Mouse (Mus musculus) cerebellum, adult 2 months (tissue): ENCODE data around the gene Rexo1. TPM values are rescaled to one million over a fixed set of nuclear protein-coding genes. Genes with fewer than 3 reads are reported as not detected.

ENCODE experiments used
- DNase-seq, 2 experiments: peaks; one replicate each; pipeline ENCODE4 v3.0.0; 2021
- H3K27ac ChIP-seq: fragments of 200-500 bp; 2 replicates; pipeline ENCODE4 v1.5.1; 2012; ENCODE audit warnings: low read length, control low read depth, inconsistent platforms; ENCODE audit not compliant: insufficient read depth
- H3K27me3 ChIP-seq: fragments of 200-500 bp; 2 replicates; pipeline ENCODE4 v1.6.1; 2012; ENCODE audit warnings: inconsistent platforms, mild to moderate bottlenecking, low read length, moderate library complexity; ENCODE audit not compliant: control insufficient read depth, insufficient read depth
- H3K4me1 ChIP-seq: fragments of 200-500 bp; 2 replicates; pipeline ENCODE4 v1.6.1; 2011; ENCODE audit warnings: low read length; ENCODE audit not compliant: control insufficient read depth, insufficient read depth
- H3K4me3 ChIP-seq: fragments of 200-500 bp; replicated peaks from 2 replicates; pipeline ENCODE3; 2011; ENCODE audit warnings: mild to moderate bottlenecking, low read depth, low read length, control low read depth; ENCODE audit not compliant: insufficient read depth
- CTCF ChIP-seq: fragments of 200-500 bp; IDR thresholded peaks from 2 replicates; pipeline ENCODE4 v1.5.1; 2011; ENCODE audit warnings: low read depth, mild to moderate bottlenecking, control low read depth, low read length, moderate library complexity, borderline replicate concordance; ENCODE audit not compliant: insufficient read depth
- POLR2A ChIP-seq: fragments of 200-500 bp; IDR thresholded peaks from 2 replicates; pipeline ENCODE4 v1.6.1; 2011; ENCODE audit warnings: low read length, control low read depth, borderline replicate concordance; ENCODE audit not compliant: insufficient read depth
- WGBS: fragments of 180-500 bp; shearing (Covaris S2); methylation state at CpG from one replicate; pipeline ENCODE4 v1.1.7; 2018; 5-methylcytosine and 5-hydroxymethylcytosine counted together
- polyA plus RNA-seq: library from polyadenylated mRNA; depleted of rRNA; stranded (reverse); fragments of >200 nt; gene quantifications from 2 replicates; pipeline ENCODE4 v1.2.3, GENCODE M21; 2012

Gene Rexo1
- polyA plus RNA-seq, 1 experiment: 44.4 TPM

DNA sequence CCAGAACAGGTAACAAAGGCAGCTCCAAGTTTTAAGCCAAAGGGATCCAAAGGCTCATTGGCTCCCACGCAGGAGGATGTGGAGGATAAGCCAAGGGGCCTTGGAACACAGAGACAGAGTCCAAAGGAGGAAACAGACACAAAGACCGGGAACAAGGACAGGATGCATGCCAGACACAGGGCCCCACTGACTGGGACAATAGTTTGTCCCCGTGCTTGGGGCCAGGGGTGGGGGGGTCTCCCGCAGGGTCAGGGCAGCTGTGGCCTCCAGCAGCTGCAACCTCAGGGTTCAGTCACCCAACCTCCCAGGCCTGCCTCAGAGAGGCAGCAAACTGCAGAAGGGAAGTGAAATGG, 25.9 kb upstream of the Rexo1 start:
- no peak for TF ChIP-seq POLR2A
- TF ChIP-seq CTCF: no peak
- peak overlapping the region; percentile 2; the same call in 1 of the 2 replicates for H3K27ac ChIP-seq

DNA sequence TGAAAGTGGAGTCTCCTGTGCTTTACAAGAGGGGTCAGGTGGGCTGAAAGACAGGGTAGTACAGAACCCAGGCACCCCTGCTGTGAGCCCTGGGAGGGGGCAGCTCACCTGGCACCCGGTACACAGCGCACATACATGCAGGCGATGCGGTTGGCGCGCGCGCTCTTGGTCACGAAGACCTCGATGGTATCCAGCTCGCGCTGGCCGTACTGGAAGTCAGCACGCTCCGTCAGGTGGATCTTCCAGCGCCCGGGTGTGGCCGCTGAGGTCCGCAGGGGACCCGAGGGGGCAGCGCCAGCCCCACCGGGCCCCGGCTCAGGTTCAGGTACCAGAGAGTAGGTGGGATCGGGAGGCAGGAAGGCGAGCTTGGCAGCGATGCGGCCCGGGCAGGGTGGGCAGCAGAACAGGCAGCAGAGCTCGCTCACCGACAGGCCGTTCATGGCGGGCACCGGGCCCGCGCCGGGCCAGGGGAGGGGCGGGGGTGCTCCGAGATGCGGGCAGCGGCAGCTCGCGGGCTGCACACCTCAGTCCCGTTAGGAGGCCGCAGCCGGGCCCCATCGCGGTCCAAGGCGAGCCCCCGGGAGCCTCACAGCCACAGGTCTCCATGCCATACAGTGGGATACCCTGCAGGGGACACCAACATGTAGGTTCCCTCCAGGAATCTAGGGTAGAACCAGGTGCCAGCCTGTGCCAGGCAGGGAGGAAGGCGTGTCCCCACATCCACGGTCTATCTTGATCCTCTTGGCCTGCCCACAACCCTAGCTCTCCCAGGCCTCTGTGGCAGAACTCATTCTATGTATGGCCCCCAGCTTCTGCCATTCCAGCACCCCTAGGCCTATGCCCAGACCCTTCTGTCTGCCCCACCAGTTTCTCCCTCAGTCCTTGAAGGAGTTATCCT, 25.3 kb upstream of the Rexo1 start:
- 90% methylated on average over 47 of the region's 51 CpGs for WGBS
- no peak for DNase-seq
- Histone ChIP-seq H3K4me3 (no peak overlapping the region), H3K4me1 (peaks cover 47% of the 10 kb centered on the region), H3K27ac (peak overlapping the region; percentile 2; the same call in 1 of the 2 replicates), H3K27me3 (no peaks in the 10 kb centered on the region)
- TF ChIP-seq POLR2A: no peak
- TF ChIP-seq CTCF: no peak

More for the DNA sequence above, 25.9 kb upstream of the Rexo1 start:
- no peak for DNase-seq
- 17% methylated on average over 4 of the region's 4 CpGs for WGBS
- Histone ChIP-seq H3K4me3 (no peak overlapping the region), H3K4me1 (peaks cover 47% of the 10 kb centered on the region), H3K27me3 (no peaks in the 10 kb centered on the region)

DNA sequence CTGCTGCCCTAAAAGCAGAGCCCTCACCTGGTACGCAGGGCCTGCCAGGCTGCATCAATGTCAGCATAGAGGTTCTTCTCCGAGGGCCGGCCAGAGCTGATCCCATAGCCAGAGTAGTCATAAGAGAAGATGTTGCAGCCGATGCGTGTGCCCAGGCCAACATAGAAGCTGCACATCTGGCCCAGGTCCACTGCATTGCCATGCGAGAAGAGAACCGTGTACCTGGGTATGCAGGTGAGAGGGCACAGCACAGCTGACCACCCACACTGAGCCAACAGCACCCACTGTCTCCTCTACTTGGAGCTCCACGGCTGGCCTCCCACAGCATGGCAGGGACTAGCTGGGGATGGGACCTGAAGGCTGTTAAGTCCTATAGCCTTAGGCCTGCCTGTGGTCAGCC, 24.2 kb upstream of the Rexo1 start:
- DNase-seq: no peak
- WGBS: 87% methylated on average over 8 of the region's 8 CpGs

DNA sequence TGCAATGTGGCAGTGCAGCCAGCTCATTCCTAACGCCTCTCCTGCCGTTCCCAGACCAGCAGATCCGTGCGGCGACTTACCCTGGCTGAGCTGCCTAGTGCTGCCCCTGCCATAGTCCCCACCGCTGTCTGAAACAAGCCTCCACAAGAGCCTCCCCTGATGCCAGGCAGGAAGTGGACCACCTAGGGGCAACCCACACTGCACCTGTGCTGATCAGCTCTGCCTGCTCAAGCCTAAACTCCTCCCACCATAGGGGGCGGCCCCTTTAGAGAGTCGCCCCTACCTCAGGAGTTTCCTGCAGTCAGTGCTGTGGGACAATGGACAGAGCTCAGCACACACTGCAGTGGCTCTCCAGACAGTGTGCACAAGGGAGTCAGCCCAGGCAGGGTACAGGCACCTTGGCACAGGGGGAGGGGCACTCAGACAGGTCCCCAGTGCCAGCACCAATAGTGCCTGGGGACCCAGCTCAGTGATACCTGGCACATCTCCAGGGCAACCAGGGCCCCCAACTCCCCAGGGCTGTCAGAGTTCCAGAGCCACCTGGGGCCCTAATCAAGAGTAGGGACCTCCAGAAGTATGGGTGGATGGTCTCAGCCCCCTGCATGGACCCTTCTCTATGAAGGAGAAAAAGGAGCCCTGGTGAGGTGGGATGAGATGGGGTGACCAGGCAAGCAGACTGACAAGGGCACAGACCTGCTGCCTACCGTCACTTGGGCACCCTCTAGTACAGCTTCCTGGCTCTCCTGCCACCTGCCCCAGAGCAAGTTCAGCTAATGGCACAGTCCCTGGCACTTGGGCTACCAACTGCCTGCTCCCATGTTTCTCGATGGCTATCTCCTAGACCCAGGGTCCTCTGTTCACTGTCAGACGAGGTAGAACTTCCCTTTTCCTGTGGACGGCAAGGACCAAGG, 23.5 kb upstream of the Rexo1 start:
- H3K27ac ChIP-seq: 0 out of 2 replicates have a peak overlapping the region, but pooled peaks have one; percentile 7
- H3K27me3 ChIP-seq: no peaks in the 10 kb centered on the region
- WGBS: 45% methylated on average over 12 of the region's 12 CpGs
- no peak for TF ChIP-seq POLR2A
- no peak for TF ChIP-seq CTCF
- no peak for DNase-seq
- H3K4me3 ChIP-seq: no peak overlapping the region
- H3K4me1 ChIP-seq: peaks cover 47% of the 10 kb centered on the region

More for the DNA sequence above, 24.2 kb upstream of the Rexo1 start:
- H3K4me1 ChIP-seq: peaks cover 47% of the 10 kb centered on the region
- no peak overlapping the region for H3K4me3 ChIP-seq
- H3K27ac ChIP-seq: no peak overlapping the region
- TF ChIP-seq CTCF (no peak), POLR2A (no peak)
- H3K27me3 ChIP-seq: no peaks in the 10 kb centered on the region

DNA sequence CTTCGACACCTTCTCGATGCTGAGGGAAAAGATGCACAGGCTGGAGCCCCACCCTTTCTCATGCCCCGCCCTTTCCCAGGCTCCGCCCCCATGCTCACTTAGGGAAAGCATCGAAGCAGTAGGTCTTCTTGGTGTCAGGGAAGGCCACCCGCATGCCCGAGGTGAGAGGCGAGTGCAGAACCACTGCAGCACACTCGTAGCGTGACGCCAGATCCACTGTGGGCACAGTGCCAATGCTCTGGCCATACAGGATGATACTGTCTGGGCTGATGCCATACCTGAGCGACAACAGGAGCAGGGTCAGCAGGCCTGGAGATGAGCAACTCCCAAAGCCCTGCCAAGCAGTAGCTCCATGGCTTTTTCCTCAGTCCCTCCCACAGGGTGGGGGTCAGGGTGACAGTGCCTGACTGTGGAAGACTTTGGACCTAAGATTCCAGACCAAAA, 22.7 kb upstream of the Rexo1 start:
- Histone ChIP-seq H3K27me3 (no peaks in the 10 kb centered on the region), H3K27ac (no peak overlapping the region), H3K4me3 (no peak overlapping the region), H3K4me1 (peaks cover 44% of the 10 kb centered on the region)
- DNase-seq: peak; percentile 59 to 61
- no peak for TF ChIP-seq CTCF
- no peak for TF ChIP-seq POLR2A
- WGBS: 32% methylated on average over 12 of the region's 12 CpGs

DNA sequence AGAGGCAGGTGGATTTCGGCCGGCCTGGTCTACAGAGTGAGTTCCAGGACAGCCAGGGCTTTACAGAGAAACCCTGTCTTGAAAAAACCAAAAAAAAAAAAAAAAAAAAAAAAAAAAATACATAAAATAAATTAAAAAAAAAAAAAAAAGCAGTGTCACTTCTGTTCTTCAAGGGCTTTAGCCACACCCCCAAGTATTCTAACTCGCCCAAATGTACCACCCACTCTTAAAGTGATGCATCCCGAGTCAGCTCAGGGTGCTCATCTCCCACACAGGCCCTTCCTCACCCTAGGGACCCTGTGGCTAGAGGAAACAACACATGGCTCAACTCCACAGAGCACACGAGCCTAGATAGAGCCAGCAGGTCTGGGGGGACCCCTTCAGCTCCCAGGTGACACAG, 21.7 kb upstream of the Rexo1 start:
- H3K4me3 ChIP-seq: no peak overlapping the region
- H3K27me3 ChIP-seq: no peaks in the 10 kb centered on the region
- DNase-seq: no peak
- H3K4me1 ChIP-seq: peaks cover 34% of the 10 kb centered on the region
- TF ChIP-seq CTCF: no peak
- no peak for TF ChIP-seq POLR2A
- 78% methylated on average over 5 of the region's 5 CpGs for WGBS
- no peak overlapping the region for H3K27ac ChIP-seq

DNA sequence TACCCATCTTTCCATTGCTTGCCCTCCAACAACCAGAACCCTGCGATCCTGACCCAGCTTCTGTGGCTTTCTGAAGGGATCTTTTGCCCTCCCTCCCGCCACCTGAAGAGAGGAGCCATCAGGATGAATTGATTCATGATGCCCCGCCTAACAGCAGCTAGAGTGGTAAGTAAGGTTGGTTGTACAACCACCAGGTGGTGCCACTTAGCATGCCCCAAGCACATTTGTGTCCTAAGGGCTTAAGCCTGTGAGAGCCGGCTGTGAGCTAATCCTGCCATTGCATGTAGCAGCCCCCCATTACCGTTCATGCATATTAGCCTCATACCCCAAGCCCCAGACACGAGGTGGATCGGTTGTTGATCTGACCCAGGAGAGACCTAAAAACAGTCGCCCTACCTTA, 17.6 kb upstream of the Rexo1 start:
- H3K4me3 ChIP-seq: no peak overlapping the region
- DNase-seq: peak; percentile 61 to 63
- no peak overlapping the region for H3K27ac ChIP-seq
- H3K4me1 ChIP-seq: peaks cover 14% of the 10 kb centered on the region
- TF ChIP-seq CTCF (peak; percentile 72), POLR2A (no peak)
- H3K27me3 ChIP-seq: no peaks in the 10 kb centered on the region
- 6% methylated on average over 8 of the region's 8 CpGs for WGBS
